Mouse (Mus musculus) forebrain, embryonic 10.5 days (tissue): ENCODE measurements around the gene Ugt1a8. TPM values are rescaled to one million over a fixed set of nuclear protein-coding genes. Genes with fewer than 3 reads are reported as not detected.

Source experiments
- DNase-seq: peaks from one replicate; pipeline ENCODE4 v3.0.0-alpha.2; 2017; ENCODE audit warnings: low spot score; ENCODE audit errors: extremely low spot score
- H3K27ac ChIP-seq: fragments of 300-500 bp; sonication (generic); 2 replicates; pipeline ENCODE4 v1.5.1; 2016; ENCODE audit warnings: mild to moderate bottlenecking
- H3K27me3 ChIP-seq: fragments of 300-500 bp; sonication (generic); 2 replicates; pipeline ENCODE4 v1.6.1; 2016; ENCODE audit warnings: mild to moderate bottlenecking; ENCODE audit not compliant: poor library complexity, severe bottlenecking
- H3K36me3 ChIP-seq: fragments of 300-500 bp; sonication (generic); replicated peaks from 2 replicates; pipeline ENCODE4 v1.6.1; 2016; ENCODE audit warnings: mild to moderate bottlenecking, moderate library complexity
- H3K4me1 ChIP-seq: fragments of 300-500 bp; sonication (generic); 2 replicates; pipeline ENCODE4 v1.6.1; 2016
- H3K4me3 ChIP-seq: fragments of 300-500 bp; sonication (generic); 2 replicates; pipeline ENCODE4 v1.5.1; 2016; ENCODE audit warnings: mild to moderate bottlenecking, moderate library complexity
- H3K9me3 ChIP-seq: fragments of 300-500 bp; sonication (generic); 2 replicates; pipeline ENCODE4 v1.6.1; 2016; ENCODE audit warnings: mild to moderate bottlenecking, moderate library complexity
- WGBS: fragments of 180-500 bp; shearing (Covaris S2); methylation state at CpG from one replicate; pipeline ENCODE4 v1.1.7; 2016; 5-methylcytosine and 5-hydroxymethylcytosine counted together
- polyA plus RNA-seq: library from polyadenylated mRNA; unstranded; fragments of >200 nt; fragmentation: Nextera tagmentation; extraction: Ambion mirVana; gene quantifications from 2 replicates; pipeline ENCODE4 v1.2.1, GENCODE M21; 2016

Gene Ugt1a8
- polyA plus RNA-seq, 1 experiment from 2014 or later: not detected

GRCm38 (mm10) chr1:88240579-88240978, 153.0 kb downstream of the Ugt1a8 start:
- Histone ChIP-seq H3K9me3 (peaks cover 98% of the 10 kb centered on the region), H3K4me1 (no peaks in the 10 kb centered on the region), H3K27me3 (no peaks in the 10 kb centered on the region), H3K27ac (no peak overlapping the region), H3K36me3 (no peaks in the 10 kb centered on the region), H3K4me3 (no peak overlapping the region)
- DNase-seq: no peak
- WGBS: 77% methylated on average over 4 of the region's 4 CpGs

- WGBS: 67% methylated on average over 5 of the region's 5 CpGs
- H3K4me3 ChIP-seq: no peak overlapping the region
- H3K27me3 ChIP-seq: no peaks in the 10 kb centered on the region
- no peaks in the 10 kb centered on the region for H3K4me1 ChIP-seq
- H3K36me3 ChIP-seq: no peaks in the 10 kb centered on the region
- H3K27ac ChIP-seq: no peak overlapping the region
- H3K9me3 ChIP-seq: peaks cover 100% of the 10 kb centered on the region
- DNase-seq: no peak
Measured at GRCm38 (mm10) chr1:88243861-88244260, 156.2 kb downstream of the Ugt1a8 start.

GRCm38 (mm10) chr1:88245881-88246280, 158.3 kb downstream of the Ugt1a8 start:
- peaks cover 100% of the 10 kb centered on the region for H3K9me3 ChIP-seq
- no peaks in the 10 kb centered on the region for H3K27me3 ChIP-seq
- no peak overlapping the region for H3K27ac ChIP-seq
- H3K4me1 ChIP-seq: no peaks in the 10 kb centered on the region
- no peak for DNase-seq
- 78% methylated on average over 6 of the region's 6 CpGs for WGBS
- H3K36me3 ChIP-seq: no peaks in the 10 kb centered on the region
- H3K4me3 ChIP-seq: no peak overlapping the region

- Histone ChIP-seq H3K4me3 (no peak overlapping the region), H3K4me1 (no peaks in the 10 kb centered on the region), H3K27me3 (no peaks in the 10 kb centered on the region), H3K9me3 (peaks cover 100% of the 10 kb centered on the region), H3K36me3 (no peaks in the 10 kb centered on the region), H3K27ac (no peak overlapping the region)
- DNase-seq: no peak
- WGBS: 48% methylated on average over 6 of the region's 6 CpGs
Measured at GRCm38 (mm10) chr1:88246386-88246785, 158.8 kb downstream of the Ugt1a8 start.

GRCm38 (mm10) chr1:88247660-88248059, 160.0 kb downstream of the Ugt1a8 start:
- Histone ChIP-seq H3K27me3 (no peaks in the 10 kb centered on the region), H3K4me1 (no peaks in the 10 kb centered on the region), H3K9me3 (peaks cover 98% of the 10 kb centered on the region), H3K27ac (no peak overlapping the region), H3K4me3 (no peak overlapping the region), H3K36me3 (no peaks in the 10 kb centered on the region)
- WGBS: 54% methylated on average over 2 of the region's 2 CpGs
- DNase-seq: no peak

- 77% methylated on average over 4 of the region's 4 CpGs for WGBS
- H3K4me1 ChIP-seq: no peaks in the 10 kb centered on the region
- no peaks in the 10 kb centered on the region for H3K27me3 ChIP-seq
- no peak overlapping the region for H3K4me3 ChIP-seq
- no peak overlapping the region for H3K27ac ChIP-seq
- no peaks in the 10 kb centered on the region for H3K36me3 ChIP-seq
- DNase-seq: no peak
- peaks cover 98% of the 10 kb centered on the region for H3K9me3 ChIP-seq
Measured at GRCm38 (mm10) chr1:88248658-88249057, 161.0 kb downstream of the Ugt1a8 start.

- Histone ChIP-seq H3K4me3 (no peak overlapping the region), H3K9me3 (peaks cover 98% of the 10 kb centered on the region), H3K4me1 (no peaks in the 10 kb centered on the region), H3K36me3 (no peaks in the 10 kb centered on the region), H3K27me3 (no peaks in the 10 kb centered on the region), H3K27ac (no peak overlapping the region)
- no peak for DNase-seq
- 81% methylated on average over 7 of the region's 7 CpGs for WGBS
Measured at GRCm38 (mm10) chr1:88249596-88249995, 162.0 kb downstream of the Ugt1a8 start.

GRCm38 (mm10) chr1:88250023-88250422, 162.4 kb downstream of the Ugt1a8 start:
- Histone ChIP-seq H3K27ac (no peak overlapping the region), H3K36me3 (no peaks in the 10 kb centered on the region), H3K27me3 (no peaks in the 10 kb centered on the region), H3K4me1 (no peaks in the 10 kb centered on the region), H3K4me3 (no peak overlapping the region), H3K9me3 (peaks cover 98% of the 10 kb centered on the region)
- 85% methylated on average over 5 of the region's 5 CpGs for WGBS
- no peak for DNase-seq

- no peak for DNase-seq
- no peaks in the 10 kb centered on the region for H3K36me3 ChIP-seq
- no peak overlapping the region for H3K27ac ChIP-seq
- no peaks in the 10 kb centered on the region for H3K27me3 ChIP-seq
- 76% methylated on average over 8 of the region's 8 CpGs for WGBS
- no peak overlapping the region for H3K4me3 ChIP-seq
- H3K9me3 ChIP-seq: peaks cover 98% of the 10 kb centered on the region
- no peaks in the 10 kb centered on the region for H3K4me1 ChIP-seq
Measured at GRCm38 (mm10) chr1:88253106-88253505, 165.5 kb downstream of the Ugt1a8 start.

GRCm38 (mm10) chr1:88253540-88253939, 165.9 kb downstream of the Ugt1a8 start:
- DNase-seq: no peak
- peaks cover 98% of the 10 kb centered on the region for H3K9me3 ChIP-seq
- 75% methylated on average over 6 of the region's 6 CpGs for WGBS
- H3K4me1 ChIP-seq: no peaks in the 10 kb centered on the region
- H3K36me3 ChIP-seq: no peaks in the 10 kb centered on the region
- H3K27ac ChIP-seq: no peak overlapping the region
- H3K27me3 ChIP-seq: no peaks in the 10 kb centered on the region
- no peak overlapping the region for H3K4me3 ChIP-seq

- H3K4me3 ChIP-seq: no peak overlapping the region
Measured at GRCm38 (mm10) chr1:88254793-88255465, 167.3 kb downstream of the Ugt1a8 start.

GRCm38 (mm10) chr1:88255466-88255857, 167.8 kb downstream of the Ugt1a8 start:
- WGBS: 59% methylated on average over 2 of the region's 2 CpGs
- DNase-seq: no peak
- Histone ChIP-seq H3K36me3 (peaks cover 13% of the 10 kb centered on the region), H3K4me1 (no peaks in the 10 kb centered on the region), H3K9me3 (peaks cover 98% of the 10 kb centered on the region), H3K4me3 (no peak overlapping the region), H3K27ac (no peak overlapping the region), H3K27me3 (no peaks in the 10 kb centered on the region)

More at GRCm38 (mm10) chr1:88254793-88255465, 167.3 kb downstream of the Ugt1a8 start:
- Histone ChIP-seq H3K27ac (no peak overlapping the region), H3K27me3 (no peaks in the 10 kb centered on the region), H3K9me3 (peaks cover 98% of the 10 kb centered on the region), H3K4me1 (no peaks in the 10 kb centered on the region), H3K36me3 (peaks cover 7% of the 10 kb centered on the region)
- 91% methylated on average over 12 of the region's 12 CpGs for WGBS
- DNase-seq: no peak

- WGBS: 84% methylated on average over 13 of the region's 13 CpGs
- no peak overlapping the region for H3K4me3 ChIP-seq
- no peak overlapping the region for H3K27ac ChIP-seq
- no peaks in the 10 kb centered on the region for H3K4me1 ChIP-seq
- no peak for DNase-seq
- H3K36me3 ChIP-seq: peaks cover 20% of the 10 kb centered on the region
- peaks cover 98% of the 10 kb centered on the region for H3K9me3 ChIP-seq
- H3K27me3 ChIP-seq: no peaks in the 10 kb centered on the region
Measured at GRCm38 (mm10) chr1:88255989-88256754, 168.6 kb downstream of the Ugt1a8 start.
